Mouse (Mus musculus) thymus, postnatal 0 days (tissue): Measurements from ENCODE around the gene Syn2. TPM values are rescaled to one million over a fixed set of nuclear protein-coding genes. Genes with fewer than 3 reads are reported as not detected.

Source experiments
- DNase-seq: peaks from one replicate; pipeline ENCODE4 v3.0.0-alpha.2; 2015; ENCODE audit warnings: low spot score
- polyA plus RNA-seq: library from polyadenylated mRNA; unstranded; fragments of >200 nt; fragmentation: Nextera tagmentation; extraction: Ambion mirVana; gene quantifications from 2 replicates; pipeline ENCODE4 v1.2.1, GENCODE M21; 2015

The Syn2 gene
- polyA plus RNA-seq, 1 experiment from 2014 or later: 0.72 TPM

DNA sequence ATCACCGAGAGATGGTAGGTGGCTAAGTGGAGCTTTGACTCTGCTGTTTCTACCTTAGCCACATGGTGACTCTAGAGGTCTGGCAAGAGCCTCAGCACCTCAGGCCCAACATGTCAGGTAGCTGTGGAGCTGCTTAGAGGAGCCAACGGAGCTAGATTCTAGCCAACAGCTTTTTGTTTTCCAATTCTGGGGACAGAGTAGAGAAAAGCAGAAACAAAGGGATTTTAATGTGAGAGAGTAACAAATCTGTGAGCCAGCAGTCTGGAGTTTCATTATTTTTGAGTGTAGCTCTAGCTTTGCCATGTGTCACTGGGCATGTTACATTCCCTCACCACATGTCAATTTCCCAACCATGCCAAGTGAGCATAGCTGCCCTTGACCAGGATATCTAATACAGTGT lies 109.5 kb downstream of the Syn2 start:
- no peak for DNase-seq

DNA sequence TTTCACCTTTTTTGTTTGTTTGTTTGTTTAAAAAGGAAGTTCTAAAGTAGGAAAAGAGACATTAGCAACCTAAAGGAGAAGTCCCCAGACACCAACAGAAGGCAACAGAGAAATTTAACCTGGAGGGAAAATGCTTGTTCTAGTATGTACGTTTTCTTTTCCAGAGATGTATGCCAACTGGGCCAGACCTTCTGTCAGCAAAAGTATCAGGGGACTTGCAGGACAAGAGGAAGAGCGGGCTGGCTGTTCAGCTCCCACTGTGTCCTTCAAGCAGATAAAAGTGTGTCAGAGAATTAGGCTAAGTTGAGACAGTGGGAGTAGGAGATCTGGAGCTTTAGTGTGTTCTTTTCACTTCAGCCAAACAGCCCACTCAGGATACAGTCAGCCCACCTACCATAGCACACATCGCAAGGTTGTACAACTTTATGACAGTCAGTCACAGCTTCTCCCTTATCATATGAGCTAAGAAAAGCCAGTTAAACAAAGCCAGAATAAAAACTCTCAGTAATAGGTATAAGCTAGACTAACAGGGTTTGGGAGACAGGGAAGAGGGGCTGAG lies 110.9 kb downstream of the Syn2 start:
- DNase-seq: no peak

DNA sequence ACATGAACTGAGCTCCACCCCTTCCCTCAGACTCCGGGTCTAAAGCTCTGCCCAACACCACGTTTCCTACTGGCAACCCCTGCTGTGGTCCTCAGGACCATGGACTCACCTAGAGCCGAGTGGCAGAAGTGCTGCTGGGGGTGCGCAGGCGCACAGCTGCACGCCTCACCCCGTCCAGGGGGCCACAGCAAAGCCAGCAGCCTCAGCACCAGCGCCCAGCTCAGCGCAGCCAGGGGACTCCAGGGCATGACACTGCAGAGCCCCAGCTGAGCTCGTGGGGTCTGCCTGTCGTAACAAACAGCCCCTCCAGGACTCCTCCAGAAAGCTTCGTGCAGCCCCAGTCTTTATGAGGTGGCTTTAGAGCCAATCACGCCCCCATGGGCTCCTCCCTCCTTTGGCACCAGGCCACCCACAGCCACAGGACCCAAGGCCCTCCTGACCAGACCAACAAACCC lies 116.9 kb downstream of the Syn2 start:
- no peak for DNase-seq

DNA sequence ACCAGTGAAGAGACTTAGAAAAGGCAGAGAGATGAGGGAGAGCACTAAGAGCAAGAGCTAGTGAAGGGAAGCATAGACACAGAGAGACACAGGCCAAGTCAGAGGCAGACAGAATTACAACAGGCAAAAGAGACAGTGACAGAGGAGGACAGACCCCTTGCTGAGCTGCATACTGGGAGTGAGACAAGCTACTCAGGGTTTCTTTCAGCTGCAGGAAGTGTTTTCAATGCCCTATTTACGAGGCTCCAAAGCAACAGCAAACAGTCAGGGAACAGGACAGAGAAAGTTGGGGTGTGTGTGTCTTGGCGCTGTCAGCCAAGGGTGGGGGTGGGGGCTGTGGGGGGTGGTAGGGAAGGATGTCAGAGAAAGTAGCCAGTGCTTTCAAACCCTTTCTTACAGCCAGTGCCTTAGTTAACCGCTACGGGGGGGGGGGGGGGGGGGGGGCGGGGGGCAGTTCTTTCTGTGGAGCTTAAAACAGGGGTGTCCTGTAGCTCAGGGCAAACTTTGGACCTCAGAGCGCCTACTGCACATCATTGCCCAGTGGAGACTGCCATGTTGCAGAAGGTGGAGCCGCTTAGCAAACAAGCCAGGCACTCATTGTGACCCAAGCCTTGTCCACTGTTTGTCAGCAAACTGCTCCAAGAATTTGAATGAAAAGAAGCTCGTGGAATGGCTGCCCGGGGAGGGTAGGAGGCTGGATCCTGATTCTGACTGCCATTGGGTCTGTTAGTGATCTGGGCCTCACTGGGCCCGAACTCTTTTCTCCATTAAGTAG lies 117.6 kb downstream of the Syn2 start, which contains the start of gene Timp4:
Gene Timp4 (minus strand): TSS at position 107 of the 775 bp plus-strand sequence.
- peak; percentile 14 for DNase-seq

DNA sequence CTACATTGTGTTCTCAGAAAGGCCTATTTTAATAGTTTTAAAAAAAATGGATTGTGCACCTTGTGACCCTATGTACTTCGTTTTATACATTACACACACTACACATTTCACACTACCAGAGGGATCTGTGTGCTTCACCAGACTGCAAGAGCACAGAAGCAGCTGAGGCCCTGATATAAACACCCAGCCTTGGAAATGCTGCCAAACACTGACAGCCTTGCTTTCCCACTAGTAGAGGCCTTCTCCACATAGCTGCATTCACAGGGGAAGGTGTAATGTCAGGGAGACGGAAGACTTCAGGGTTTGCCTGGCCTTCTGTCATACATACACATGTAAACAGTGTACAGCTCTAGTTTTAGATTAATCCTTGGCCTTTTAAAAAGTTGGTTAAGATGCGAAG lies 120.5 kb downstream of the Syn2 start:
- DNase-seq: no peak

DNA sequence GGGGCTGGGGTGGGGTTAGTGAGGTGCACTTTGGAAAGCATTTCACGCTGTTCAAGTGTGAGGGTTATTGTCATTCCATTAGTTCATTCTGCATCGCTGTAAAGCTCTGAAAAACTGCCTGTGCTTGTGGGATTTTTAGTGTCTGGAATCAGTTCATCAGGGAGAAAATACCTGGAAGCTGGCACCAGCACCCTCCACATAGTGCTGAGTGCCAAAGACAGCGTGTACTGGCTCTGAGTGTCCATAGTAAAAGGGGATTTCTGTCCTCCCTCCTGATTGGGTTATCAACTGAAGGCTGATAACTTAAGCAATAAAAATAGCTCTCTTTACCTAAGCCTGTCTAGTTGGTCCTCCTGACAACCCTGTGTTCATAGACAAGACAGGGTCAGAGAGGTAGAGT lies 125.8 kb downstream of the Syn2 start:
- DNase-seq: no peak

DNA sequence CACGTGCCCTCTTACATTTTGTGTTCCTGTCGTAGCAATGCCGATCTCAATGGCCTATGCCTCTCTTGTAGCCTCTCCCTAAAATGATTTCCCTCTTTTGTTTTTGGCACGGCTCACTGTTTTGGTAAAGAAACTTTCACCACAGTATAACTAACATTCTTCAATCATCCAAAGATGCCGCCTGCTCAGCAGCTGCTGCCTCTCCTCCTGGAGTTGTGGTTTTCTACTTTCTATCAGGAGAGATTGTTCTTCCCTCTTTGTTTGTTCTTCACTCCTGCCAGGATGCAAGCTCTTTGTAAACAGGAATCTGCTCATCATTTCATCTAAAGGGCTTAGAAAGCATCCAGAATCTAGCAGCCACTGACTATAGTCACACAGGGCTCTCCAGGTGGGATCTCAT lies 132.1 kb downstream of the Syn2 start:
- DNase-seq: no peak

DNA sequence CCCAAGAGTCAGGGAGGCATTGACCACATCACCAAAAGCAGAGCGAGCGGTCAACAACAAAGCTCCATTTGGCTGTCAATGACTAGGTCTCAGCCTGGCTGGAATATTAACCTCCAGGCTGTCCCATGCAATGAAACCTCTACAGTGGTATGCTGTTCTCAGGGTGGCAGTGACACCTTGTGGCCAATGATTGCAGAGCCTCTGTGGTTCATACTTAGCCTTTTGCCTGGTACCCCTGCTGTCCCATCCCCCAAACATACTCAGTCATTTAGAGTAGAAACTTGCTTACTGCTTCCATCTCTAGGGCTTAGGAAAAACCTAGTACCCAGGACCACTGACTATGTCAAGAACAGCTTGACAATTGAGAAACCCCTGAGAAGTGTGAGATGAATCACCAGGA lies 133.2 kb downstream of the Syn2 start:
- DNase-seq: peak; percentile 45

DNA sequence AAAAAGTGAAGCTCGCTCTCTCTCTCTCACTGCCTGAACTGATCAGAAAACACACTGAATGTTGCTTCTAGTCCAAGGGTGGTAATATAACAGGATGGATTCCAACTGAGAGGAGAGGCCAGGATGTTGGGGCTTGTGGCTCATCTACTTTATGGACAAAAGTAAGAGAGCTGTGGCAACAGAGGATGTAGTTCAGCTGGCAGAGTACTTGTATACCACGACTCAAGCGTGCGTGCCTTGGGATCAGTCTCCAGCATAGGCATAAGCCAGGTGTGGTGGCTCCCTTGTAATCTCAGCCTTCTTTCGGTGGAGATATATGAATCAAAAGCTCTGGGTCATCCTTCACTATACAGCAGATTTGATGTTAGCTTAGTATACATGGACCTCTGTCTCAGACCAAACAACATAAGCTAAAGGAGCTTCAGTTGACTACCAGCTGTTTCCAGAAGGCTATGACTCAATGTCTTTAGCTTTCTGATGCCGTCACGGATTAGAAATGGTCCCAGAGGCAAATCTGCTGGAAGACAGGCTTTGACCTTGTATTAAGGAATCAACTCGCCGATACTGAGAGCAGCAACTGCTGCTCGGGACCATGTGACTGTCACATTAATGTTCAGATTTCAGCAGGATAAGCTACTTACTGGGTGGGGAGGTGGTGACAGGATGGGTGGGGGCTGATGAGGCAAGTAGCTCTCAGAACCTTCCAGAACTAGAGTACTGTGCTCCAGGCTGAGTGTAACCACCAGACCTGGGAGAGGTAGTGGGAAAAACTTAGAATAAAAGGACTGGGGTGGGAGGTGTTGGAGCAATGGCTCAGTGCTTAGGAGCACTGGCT lies 134.1 kb downstream of the Syn2 start:
- no peak for DNase-seq

DNA sequence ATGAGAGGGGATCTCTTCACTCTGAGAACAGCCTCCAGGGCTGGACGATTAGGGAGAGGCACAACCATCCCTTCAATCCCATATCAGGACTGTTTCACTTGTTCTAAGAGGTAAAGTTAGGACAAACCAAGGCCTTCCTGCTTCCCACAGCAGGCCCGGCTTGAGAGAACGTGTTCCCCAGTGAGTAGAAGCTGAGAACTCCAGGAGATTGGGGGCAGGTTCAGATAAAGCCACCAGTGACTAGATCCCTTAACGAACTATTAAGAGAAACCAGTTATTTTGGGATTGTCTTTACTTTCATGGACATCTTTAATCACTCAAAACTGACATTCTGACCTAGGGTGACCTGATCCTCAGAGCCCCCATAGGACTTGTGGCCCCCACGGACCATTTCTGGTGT lies 134.9 kb downstream of the Syn2 start:
- no peak for DNase-seq

DNA sequence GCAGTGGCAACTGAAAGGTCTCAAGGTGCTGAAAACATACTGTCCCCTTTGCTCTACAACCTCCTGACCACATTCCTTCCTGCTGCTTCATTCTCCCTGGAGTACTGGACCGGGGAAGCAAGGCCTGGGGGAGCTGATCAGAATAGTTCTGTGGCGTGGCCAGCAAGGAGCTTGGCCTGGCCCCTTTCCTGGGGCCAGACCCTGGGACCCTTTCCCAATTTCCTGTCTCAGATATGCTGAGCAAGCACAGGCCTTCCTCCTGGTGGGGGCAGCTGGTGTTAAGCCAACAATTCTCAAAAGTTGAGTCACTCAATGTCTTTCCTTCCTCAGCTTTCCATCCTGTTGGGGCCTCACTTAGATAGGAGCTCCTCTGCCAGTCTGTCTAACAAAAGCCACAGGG lies 135.4 kb downstream of the Syn2 start:
- no peak for DNase-seq

DNA sequence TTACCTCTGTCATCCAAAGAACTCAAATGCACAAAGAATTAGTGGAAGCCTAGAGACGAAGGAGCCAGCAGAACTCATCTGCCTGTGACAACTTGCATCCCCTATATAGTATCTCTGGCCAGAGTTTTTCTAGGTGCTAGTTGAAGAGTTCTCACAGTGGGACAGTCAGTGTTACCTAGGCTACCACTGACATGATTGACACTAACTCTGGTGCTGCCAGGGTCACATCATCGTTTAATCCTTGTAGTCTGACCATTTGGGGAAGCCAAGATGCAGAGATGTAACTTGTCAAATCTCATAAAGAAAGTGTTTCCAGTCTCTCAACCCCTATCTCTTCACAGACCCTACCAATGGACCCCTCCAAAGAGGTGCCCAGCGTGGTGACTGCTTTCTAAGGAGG lies 136.6 kb downstream of the Syn2 start:
- DNase-seq: no peak

DNA sequence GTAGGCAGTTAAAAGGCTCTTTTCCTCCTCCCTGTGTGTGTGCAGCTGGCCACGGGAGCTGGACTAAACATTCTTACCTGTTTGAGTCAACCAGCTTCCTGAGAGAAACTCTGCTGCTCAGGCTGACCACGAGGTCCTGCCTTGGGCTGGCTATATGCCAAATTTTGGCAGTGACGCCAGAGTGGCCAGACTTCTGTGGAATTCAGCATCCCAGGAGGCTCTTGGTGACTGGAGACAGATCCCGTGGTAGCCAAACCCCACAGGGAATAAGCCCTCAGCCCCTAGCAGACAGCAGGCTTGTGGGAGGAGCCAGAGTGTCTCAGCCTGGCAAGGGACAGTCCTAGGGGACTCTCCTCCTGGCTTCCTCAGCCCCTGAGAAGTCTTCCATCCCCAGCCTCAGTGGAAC lies 137.2 kb downstream of the Syn2 start:
- DNase-seq: no peak

DNA sequence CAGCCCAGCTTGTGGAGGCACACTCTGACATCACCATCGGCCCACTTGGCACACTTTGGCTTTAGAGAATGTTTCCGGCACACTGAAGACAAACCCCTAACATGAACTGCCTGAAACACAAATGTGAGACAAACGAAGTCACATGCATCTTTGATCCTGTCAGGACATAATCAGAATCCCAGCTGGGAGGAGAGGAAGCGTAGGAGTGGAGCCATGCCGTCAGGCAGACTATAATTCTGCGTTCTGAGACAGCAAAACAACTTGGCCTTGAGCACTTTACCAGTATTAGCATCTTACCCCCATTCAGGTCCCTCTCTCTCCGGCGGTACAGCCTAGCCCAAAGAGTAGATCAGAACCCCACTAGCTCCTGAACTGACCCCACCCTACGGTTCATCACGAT lies 138.6 kb downstream of the Syn2 start:
- DNase-seq: no peak

DNA sequence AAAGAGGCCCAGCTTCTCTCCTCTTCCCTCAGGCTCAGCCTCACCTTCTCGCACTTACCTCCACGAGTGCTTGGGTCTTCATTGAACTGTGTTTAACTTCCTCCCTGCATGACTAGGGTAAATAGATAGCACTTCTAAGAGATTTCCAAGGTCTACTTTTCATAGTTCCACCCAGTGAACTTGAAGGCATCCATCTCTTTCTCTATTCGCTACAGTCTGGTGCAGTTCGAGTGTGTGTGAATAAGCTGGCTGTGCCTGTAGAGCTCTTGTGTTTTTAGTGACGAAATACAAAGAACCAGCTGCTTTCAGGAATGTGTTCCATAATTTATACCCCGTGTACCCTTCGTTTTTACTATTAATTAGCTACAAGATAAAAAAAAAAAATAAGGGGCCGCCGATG lies 140.0 kb downstream of the Syn2 start:
- no peak for DNase-seq

DNA sequence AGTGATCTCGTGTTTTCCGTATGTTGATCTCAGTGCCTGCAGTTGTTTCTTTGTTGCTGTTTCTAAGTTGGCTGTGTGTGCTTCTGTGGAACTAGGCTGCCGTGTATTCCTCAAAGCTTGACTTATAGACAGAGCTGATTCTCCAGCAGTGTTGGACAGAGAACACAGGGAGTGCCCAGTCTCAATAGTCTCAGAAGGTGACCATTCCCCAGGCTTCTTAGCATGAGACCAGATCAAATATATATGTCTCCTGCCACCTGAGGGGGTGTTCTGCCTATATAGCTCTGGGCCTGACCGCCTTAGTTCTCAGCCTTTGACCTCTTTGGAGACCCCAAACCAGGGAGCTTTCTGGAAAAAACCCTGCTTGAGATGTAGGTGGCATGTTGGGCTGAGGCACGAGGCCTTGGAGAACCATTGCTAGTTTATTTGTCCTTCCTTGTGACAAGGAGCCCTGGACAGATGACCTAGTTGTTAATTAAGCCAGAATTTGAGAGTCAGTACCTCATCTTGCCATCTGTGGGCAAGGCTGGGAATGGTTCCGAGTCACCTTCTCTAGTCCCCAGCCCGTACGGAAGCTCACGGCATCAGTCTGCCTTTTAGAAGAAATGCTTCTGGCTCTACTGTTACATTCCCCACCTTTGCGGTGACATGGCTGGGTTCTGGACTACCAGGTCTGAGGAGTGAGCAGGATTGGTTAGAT lies 140.6 kb downstream of the Syn2 start:
- DNase-seq: no peak

DNA sequence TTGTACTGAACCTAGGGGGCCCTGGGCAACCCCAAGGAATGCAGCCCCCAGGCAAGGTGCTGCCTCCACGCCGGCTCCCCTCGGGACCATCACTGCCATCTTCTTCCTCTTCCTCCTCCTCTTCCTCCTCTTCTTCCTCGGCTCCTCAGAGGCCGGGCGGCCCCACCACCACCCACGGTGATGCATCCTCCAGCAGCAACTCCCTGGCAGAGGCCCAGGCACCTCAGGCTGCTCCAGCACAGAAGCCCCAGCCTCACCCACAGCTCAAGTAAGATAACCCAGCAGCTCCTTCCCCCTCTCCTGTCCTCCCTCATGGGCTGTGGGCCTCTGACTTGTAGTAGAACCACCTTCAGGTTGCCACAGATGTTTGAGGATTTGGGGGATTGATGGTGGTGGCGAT lies 143.4 kb downstream of the Syn2 start:
- no peak for DNase-seq

DNA sequence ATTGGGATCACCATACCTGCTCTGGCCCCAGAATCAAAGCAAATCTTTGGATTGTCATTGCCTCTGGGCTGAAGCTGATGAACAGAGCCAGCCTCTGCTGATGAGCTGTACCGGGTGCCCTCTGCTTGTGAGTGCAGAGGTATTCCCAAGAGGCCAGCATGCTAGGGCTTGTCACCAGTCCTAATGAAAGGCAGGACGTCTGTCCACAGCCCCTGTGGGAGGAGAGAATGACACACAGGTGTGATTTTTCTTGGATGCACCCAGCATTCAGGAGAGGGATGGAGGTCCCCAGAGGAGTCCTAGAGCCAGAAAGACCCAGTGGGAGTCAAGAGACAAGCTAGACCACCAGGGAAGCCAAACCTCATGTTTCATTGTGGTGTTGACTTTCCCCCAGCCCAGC lies 144.9 kb downstream of the Syn2 start:
- DNase-seq: no peak

DNA sequence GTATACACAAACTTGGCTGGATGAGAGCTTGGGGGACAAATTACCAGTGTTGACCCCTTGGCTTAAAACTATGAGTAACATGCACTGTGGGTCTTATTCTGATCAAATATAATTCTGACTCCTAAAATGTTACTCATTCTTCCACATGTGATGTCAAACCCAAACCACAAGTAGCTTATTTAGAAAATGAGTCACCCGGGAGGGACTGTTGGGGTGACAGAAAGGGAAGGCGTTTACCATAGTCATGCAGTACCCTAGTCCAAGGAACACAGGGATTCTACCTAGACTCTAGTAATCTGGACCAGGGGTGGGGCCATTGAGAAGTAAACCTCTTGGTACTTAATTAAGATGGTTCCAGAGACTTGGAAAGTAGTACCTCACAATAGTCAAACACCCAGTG lies 149.5 kb downstream of the Syn2 start:
- DNase-seq: no peak

DNA sequence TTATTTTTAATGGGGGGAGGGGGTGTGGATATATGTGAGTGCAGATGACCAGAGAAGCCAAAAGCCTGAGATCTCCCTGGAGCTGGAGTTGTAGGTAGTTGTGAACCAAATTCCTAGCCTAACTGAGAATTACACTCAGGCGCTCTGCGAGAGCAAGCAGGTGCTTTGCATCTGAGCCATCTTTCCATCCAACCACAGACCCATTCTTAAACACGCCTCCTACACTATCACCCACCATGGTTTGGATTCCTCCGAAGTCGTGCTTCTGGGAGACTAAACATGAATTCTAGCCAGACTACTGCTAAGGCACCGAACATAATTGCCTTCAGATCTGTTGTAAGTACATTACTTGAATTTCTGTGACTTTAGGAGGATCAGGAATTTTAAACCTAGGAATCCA lies 151.7 kb downstream of the Syn2 start:
- no peak for DNase-seq

DNA sequence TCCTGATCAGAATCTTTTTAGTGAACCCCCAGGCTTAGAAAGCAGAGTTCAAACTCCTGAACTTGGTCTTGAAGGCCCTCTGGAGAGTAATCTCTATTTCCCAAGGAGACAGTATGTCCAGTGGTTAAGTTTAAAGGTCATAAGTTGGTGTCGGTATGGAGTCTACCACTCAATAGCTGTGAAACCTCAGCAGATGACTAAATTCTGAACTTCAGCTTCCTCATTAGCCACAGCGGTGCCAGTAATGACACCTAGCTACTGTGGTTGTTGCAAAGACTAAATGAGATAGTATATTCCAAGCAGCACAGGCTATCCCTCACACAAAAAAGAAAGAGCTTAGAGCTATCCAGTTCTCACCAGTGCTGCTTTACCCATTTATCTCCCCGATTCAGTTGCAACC lies 153.5 kb downstream of the Syn2 start:
- DNase-seq: no peak

DNA sequence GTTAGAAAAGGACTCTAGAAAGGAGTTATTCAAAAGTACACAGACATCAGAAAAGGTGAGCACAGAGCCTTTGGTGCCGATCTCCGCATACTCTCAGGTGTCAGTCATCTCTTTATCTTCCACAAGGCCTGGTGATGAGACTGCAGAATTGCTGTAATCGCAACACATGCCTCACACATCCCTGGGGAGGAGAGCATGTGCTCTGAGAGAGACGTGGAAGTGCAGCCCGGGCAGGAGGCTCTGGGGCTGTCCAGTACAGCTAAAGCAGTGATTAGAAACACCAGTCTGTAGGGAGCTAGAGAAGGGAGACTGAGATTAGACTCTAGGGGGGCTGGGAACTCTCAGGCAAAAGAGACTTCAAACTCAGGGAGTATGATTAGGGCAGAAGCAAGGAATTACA lies 155.9 kb downstream of the Syn2 start:
- no peak for DNase-seq
